Mouse (Mus musculus): Measurements from ENCODE around the gene Prl3d2. TPM values are rescaled to one million over a fixed set of nuclear protein-coding genes. Genes with fewer than 3 reads are reported as not detected.

The Prl3d2 gene
- not detected in 2 replicates for polyA plus RNA-seq (2012; rRNA removed; ENCODE audit: low replicate concordance)

DNA sequence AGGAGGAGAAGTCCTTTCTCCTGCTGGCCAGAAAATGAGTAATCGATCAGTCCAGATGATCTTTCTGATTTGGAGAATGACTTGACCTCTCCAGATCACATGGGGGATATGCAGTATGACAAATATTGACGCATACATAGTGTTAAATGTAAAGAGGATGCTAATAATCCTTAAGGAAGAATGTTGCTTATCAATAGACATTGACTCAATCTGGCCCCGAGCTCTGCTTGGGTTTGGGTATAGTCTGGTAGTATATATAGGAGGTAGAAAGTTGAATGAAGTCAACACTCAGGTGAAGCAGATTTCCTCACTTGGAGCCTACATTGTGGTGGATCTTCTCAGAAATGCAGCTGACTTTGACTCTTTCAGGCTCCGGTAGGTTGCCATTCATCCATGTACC, at the start of gene Prl3d2:
Gene Prl3d2 (plus strand): TSS at position 301 of the 400 bp plus-strand sequence.

DNA sequence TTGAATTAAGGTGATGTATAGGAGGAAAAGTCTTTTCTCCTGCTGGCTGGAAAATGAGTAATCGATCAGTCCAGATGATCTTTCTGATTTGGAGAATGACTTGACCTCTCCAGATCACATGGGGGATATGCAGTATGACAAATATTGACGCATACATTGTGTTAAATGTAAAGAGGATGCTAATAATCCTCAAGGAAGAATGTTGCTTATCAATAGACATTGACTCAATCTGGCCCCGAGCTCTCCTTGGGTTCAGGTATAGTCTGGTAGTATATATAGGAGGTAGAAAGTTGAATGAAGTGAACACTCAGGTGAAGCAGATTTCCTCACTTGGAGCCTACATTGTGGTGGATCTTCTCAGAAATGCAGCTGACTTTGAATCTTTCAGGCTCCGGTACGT, 27.6 kb upstream of the Prl3d2 start, which contains the start of gene Prl3d1:
Gene Prl3d1 (plus strand): TSS at position 301 of the 400 bp plus-strand sequence.

DNA sequence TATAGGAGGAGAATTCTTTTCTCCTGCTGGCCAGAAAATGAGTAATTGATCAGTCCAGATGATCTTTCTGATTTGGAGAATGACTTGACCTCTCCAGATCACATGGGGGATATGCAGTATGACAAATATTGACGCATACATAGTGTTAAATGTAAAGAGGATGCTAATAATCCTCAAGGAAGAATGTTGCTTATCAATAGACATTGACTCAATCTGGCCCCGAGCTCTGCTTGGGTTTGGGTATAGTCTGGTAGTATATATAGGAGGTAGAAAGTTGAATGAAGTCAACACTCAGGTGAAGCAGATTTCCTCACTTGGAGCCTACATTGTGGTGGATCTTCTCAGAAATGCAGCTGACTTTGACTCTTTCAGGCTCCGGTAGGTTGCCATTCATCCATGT, 35.0 kb downstream of the Prl3d2 start, which contains the start of gene Prl3d3:
Gene Prl3d3 (plus strand): TSS at position 301 of the 400 bp plus-strand sequence.

Other genes starting within 250 kb of the Prl3d2 start
- not detected in 2 replicates for gene Prl, start 64.1 kb upstream of the Prl3d2 start, polyA plus RNA-seq (2012; rRNA removed; ENCODE audit: low replicate concordance)
- gene Prl3d1, start 27.5 kb upstream of the Prl3d2 start, polyA plus RNA-seq (2012; rRNA removed; ENCODE audit: low replicate concordance): not detected in 2 replicates
- not detected in 2 replicates for gene Prl3d3, start 35.1 kb downstream of the Prl3d2 start, polyA plus RNA-seq (2012; rRNA removed; ENCODE audit: low replicate concordance)
- gene Prl3c1, start 75.0 kb downstream of the Prl3d2 start, polyA plus RNA-seq (2012; rRNA removed; ENCODE audit: low replicate concordance): not detected in 2 replicates
- gene Prl3b1, start 120.1 kb downstream of the Prl3d2 start, polyA plus RNA-seq (2012; rRNA removed; ENCODE audit: low replicate concordance): not detected in 2 replicates
- gene Prl3a1, start 137.7 kb downstream of the Prl3d2 start, polyA plus RNA-seq (2012; rRNA removed; ENCODE audit: low replicate concordance): not detected in 2 replicates
- gene Prl6a1, start 190.9 kb downstream of the Prl3d2 start, polyA plus RNA-seq (2012; rRNA removed; ENCODE audit: low replicate concordance): not detected in 2 replicates
- not detected in 2 replicates for gene Prl8a2, start 224.0 kb downstream of the Prl3d2 start, polyA plus RNA-seq (2012; rRNA removed; ENCODE audit: low replicate concordance)